Mouse (Mus musculus) lung, embryonic 15.5 days (tissue): Measurements from ENCODE around the gene Enpp6. TPM values are rescaled to one million over a fixed set of nuclear protein-coding genes. Genes with fewer than 3 reads are reported as not detected.
A peak's percentile ranks its signal among the peaks of the same experiment; 100 is the strongest.
"Not testable (repeated sequence)": the region's sequence is repeated elsewhere in the genome, so short reads cannot be mapped to it uniquely, and the experiment has no call there.

Source experiments
- ATAC-seq: fragments of 200-750 bp; cut with Nextera tagmentation; 2 replicates; pipeline ENCODE4 v1.8.0; 2017; ENCODE audit warnings: moderate number of reproducible peaks, borderline replicate concordance; ENCODE audit not compliant: low FRiP score, low TSS enrichment; ENCODE audit errors: extremely low read depth
- H3K27ac ChIP-seq: fragments of 300-500 bp; sonication (generic); 2 replicates; pipeline ENCODE4 v1.5.1; 2015; ENCODE audit warnings: moderate library complexity, mild to moderate bottlenecking, inconsistent platforms
- H3K27me3 ChIP-seq: fragments of 300-500 bp; sonication (generic); 2 replicates; pipeline ENCODE4 v1.6.1; 2015; ENCODE audit warnings: inconsistent platforms
- H3K36me3 ChIP-seq: fragments of 300-500 bp; sonication (generic); 2 replicates; pipeline ENCODE4 v1.6.1; 2015; ENCODE audit warnings: inconsistent platforms
- H3K4me1 ChIP-seq: fragments of 300-500 bp; sonication (generic); 2 replicates; pipeline ENCODE4 v1.6.1; 2015; ENCODE audit warnings: inconsistent platforms
- H3K4me2 ChIP-seq: fragments of 300-500 bp; sonication (generic); 2 replicates; pipeline ENCODE4 v1.6.1; 2015; ENCODE audit warnings: inconsistent platforms, mild to moderate bottlenecking, moderate library complexity
- H3K4me3 ChIP-seq: fragments of 300-500 bp; sonication (generic); 2 replicates; pipeline ENCODE4 v1.5.1; 2015; ENCODE audit warnings: mild to moderate bottlenecking, inconsistent platforms
- H3K9ac ChIP-seq: fragments of 300-500 bp; sonication (generic); 2 replicates; pipeline ENCODE4 v1.6.1; 2015; ENCODE audit warnings: inconsistent platforms
- H3K9me3 ChIP-seq: fragments of 300-500 bp; sonication (generic); 2 replicates; pipeline ENCODE4 v1.6.1; 2016; ENCODE audit warnings: inconsistent platforms
- WGBS: fragments of 180-500 bp; shearing (Covaris S2); methylation state at CpG from one replicate; pipeline ENCODE4 v1.1.7; 2015; 5-methylcytosine and 5-hydroxymethylcytosine counted together
- polyA plus RNA-seq: library from polyadenylated mRNA; unstranded; fragments of >200 nt; fragmentation: Nextera tagmentation; extraction: Ambion mirVana; gene quantifications from 2 replicates; pipeline ENCODE4 v1.2.1, GENCODE M21; 2015

The Enpp6 gene
- polyA plus RNA-seq, 1 experiment from 2014 or later = 0.47 TPM

- 79% methylated on average over 13 of the region's 13 CpGs for WGBS
- no peaks in the 10 kb centered on the region for H3K4me1 ChIP-seq
- no peaks in the 10 kb centered on the region for H3K9me3 ChIP-seq
- H3K36me3 ChIP-seq = no peaks in the 10 kb centered on the region
- H3K4me3 ChIP-seq = no peak overlapping the region
- no peak overlapping the region for H3K4me2 ChIP-seq
- ATAC-seq = no peak
- no peak overlapping the region for H3K27ac ChIP-seq
- H3K27me3 ChIP-seq = no peaks in the 10 kb centered on the region
- H3K9ac ChIP-seq = no peak overlapping the region
Observed at GRCm38 (mm10) chr8:47008220-47008773, 21.6 kb downstream of the Enpp6 start.

GRCm38 (mm10) chr8:47016268-47016946, 29.7 kb downstream of the Enpp6 start:
- no peak overlapping the region for H3K27ac ChIP-seq
- no peaks in the 10 kb centered on the region for H3K9me3 ChIP-seq
- no peaks in the 10 kb centered on the region for H3K36me3 ChIP-seq
- H3K4me1 ChIP-seq = peaks cover 4% of the 10 kb centered on the region; the same call in 1 of the 2 replicates
- ATAC-seq = no peak
- no peak overlapping the region for H3K4me2 ChIP-seq
- WGBS = 34% methylated on average over 13 of the region's 13 CpGs
- H3K9ac ChIP-seq = no peak overlapping the region
- H3K4me3 ChIP-seq = no peak overlapping the region
- H3K27me3 ChIP-seq = peaks cover 26% of the 10 kb centered on the region

GRCm38 (mm10) chr8:47021135-47021555, 34.5 kb downstream of the Enpp6 start:
- H3K27ac ChIP-seq = no peak overlapping the region

GRCm38 (mm10) chr8:47024612-47025011, 37.9 kb downstream of the Enpp6 start:
- 63% methylated on average over 4 of the region's 4 CpGs for WGBS
- ATAC-seq = no peak

More at GRCm38 (mm10) chr8:47021135-47021555, 34.5 kb downstream of the Enpp6 start:
- Histone ChIP-seq H3K27me3 (peaks cover 19% of the 10 kb centered on the region; the same call in 1 of the 2 replicates), H3K9me3 (no peaks in the 10 kb centered on the region), H3K36me3 (no peaks in the 10 kb centered on the region), H3K4me2 (no peak overlapping the region), H3K9ac (no peak overlapping the region), H3K4me1 (peaks cover 5% of the 10 kb centered on the region; the same call in 1 of the 2 replicates), H3K4me3 (no peak overlapping the region)
- peak; percentile 76 for ATAC-seq
- WGBS = 31% methylated on average over 8 of the region's 8 CpGs

GRCm38 (mm10) chr8:47026841-47027490, 40.3 kb downstream of the Enpp6 start:
- no peak overlapping the region for H3K4me3 ChIP-seq

More at GRCm38 (mm10) chr8:47024612-47025011, 37.9 kb downstream of the Enpp6 start:
- H3K9ac ChIP-seq = no peak overlapping the region
- no peak overlapping the region for H3K4me3 ChIP-seq
- no peaks in the 10 kb centered on the region for H3K9me3 ChIP-seq
- H3K27me3 ChIP-seq = peaks cover 15% of the 10 kb centered on the region; the same call in 1 of the 2 replicates
- no peak overlapping the region for H3K27ac ChIP-seq
- H3K36me3 ChIP-seq = no peaks in the 10 kb centered on the region
- H3K4me1 ChIP-seq = peaks cover 5% of the 10 kb centered on the region; the same call in 1 of the 2 replicates
- no peak overlapping the region for H3K4me2 ChIP-seq

GRCm38 (mm10) chr8:47028474-47028873, 41.8 kb downstream of the Enpp6 start:
- Histone ChIP-seq H3K9me3 (no peaks in the 10 kb centered on the region), H3K4me1 (no peaks in the 10 kb centered on the region), H3K4me3 (no peak overlapping the region), H3K27me3 (peaks cover 2% of the 10 kb centered on the region; the same call in 1 of the 2 replicates), H3K4me2 (no peak overlapping the region), H3K9ac (no peak overlapping the region), H3K27ac (no peak overlapping the region), H3K36me3 (no peaks in the 10 kb centered on the region)
- ATAC-seq = no peak
- WGBS = 76% methylated on average over 6 of the region's 6 CpGs

More at GRCm38 (mm10) chr8:47026841-47027490, 40.3 kb downstream of the Enpp6 start:
- Histone ChIP-seq H3K27me3 (peaks cover 12% of the 10 kb centered on the region; the same call in 1 of the 2 replicates), H3K9ac (no peak overlapping the region), H3K27ac (no peak overlapping the region), H3K4me2 (no peak overlapping the region), H3K36me3 (no peaks in the 10 kb centered on the region), H3K4me1 (no peaks in the 10 kb centered on the region), H3K9me3 (no peaks in the 10 kb centered on the region)
- WGBS = 71% methylated on average over 10 of the region's 10 CpGs
- no peak for ATAC-seq

- no peaks in the 10 kb centered on the region for H3K27me3 ChIP-seq
- H3K36me3 ChIP-seq = no peaks in the 10 kb centered on the region
- no peak overlapping the region for H3K4me3 ChIP-seq
- no peaks in the 10 kb centered on the region for H3K9me3 ChIP-seq
- WGBS = 93% methylated on average over 19 of the region's 19 CpGs
- no peaks in the 10 kb centered on the region for H3K4me1 ChIP-seq
- no peak overlapping the region for H3K27ac ChIP-seq
- no peak overlapping the region for H3K9ac ChIP-seq
- no peak for ATAC-seq
- H3K4me2 ChIP-seq = no peak overlapping the region
Observed at GRCm38 (mm10) chr8:47030321-47030720, 43.6 kb downstream of the Enpp6 start.

- Histone ChIP-seq H3K4me2 (no peak overlapping the region), H3K4me3 (no peak overlapping the region), H3K27me3 (no peaks in the 10 kb centered on the region), H3K9me3 (no peaks in the 10 kb centered on the region), H3K4me1 (no peaks in the 10 kb centered on the region), H3K9ac (no peak overlapping the region), H3K27ac (no peak overlapping the region), H3K36me3 (no peaks in the 10 kb centered on the region)
- ATAC-seq = no peak
- WGBS = 69% methylated on average over 7 of the region's 7 CpGs
Observed at GRCm38 (mm10) chr8:47032081-47032480, 45.4 kb downstream of the Enpp6 start.

- 68% methylated on average over 4 of the region's 4 CpGs for WGBS
- no peaks in the 10 kb centered on the region for H3K9me3 ChIP-seq
- no peak overlapping the region for H3K4me2 ChIP-seq
- no peak overlapping the region for H3K4me3 ChIP-seq
- H3K27ac ChIP-seq = no peak overlapping the region
- H3K9ac ChIP-seq = no peak overlapping the region
- H3K27me3 ChIP-seq = no peaks in the 10 kb centered on the region
- no peaks in the 10 kb centered on the region for H3K36me3 ChIP-seq
- no peak for ATAC-seq
- no peaks in the 10 kb centered on the region for H3K4me1 ChIP-seq
Observed at GRCm38 (mm10) chr8:47033976-47034375, 47.3 kb downstream of the Enpp6 start.

GRCm38 (mm10) chr8:47036501-47036900, 49.8 kb downstream of the Enpp6 start:
- Histone ChIP-seq H3K27me3 (no peaks in the 10 kb centered on the region), H3K4me3 (no peak overlapping the region), H3K27ac (no peak overlapping the region), H3K9ac (no peak overlapping the region), H3K4me1 (no peaks in the 10 kb centered on the region), H3K36me3 (no peaks in the 10 kb centered on the region), H3K9me3 (no peaks in the 10 kb centered on the region; the same call in 1 of the 2 replicates), H3K4me2 (no peak overlapping the region)
- 78% methylated on average over 8 of the region's 8 CpGs for WGBS
- ATAC-seq = no peak

- H3K9ac ChIP-seq = no peak overlapping the region
- no peak for ATAC-seq
- no peak overlapping the region for H3K4me3 ChIP-seq
- no peaks in the 10 kb centered on the region for H3K27me3 ChIP-seq
- no peaks in the 10 kb centered on the region for H3K4me1 ChIP-seq
- no peaks in the 10 kb centered on the region for H3K36me3 ChIP-seq
- H3K27ac ChIP-seq = no peak overlapping the region
- H3K4me2 ChIP-seq = no peak overlapping the region
- WGBS = 64% methylated on average over 5 of the region's 5 CpGs
- no peaks in the 10 kb centered on the region; the same call in 1 of the 2 replicates for H3K9me3 ChIP-seq
Observed at GRCm38 (mm10) chr8:47037405-47037804, 50.7 kb downstream of the Enpp6 start.

- H3K4me2 ChIP-seq, H3K4me1 ChIP-seq, H3K4me3 ChIP-seq, H3K27me3 ChIP-seq, H3K27ac ChIP-seq, H3K9me3 ChIP-seq, ATAC-seq, H3K36me3 ChIP-seq, H3K9ac ChIP-seq: not testable (repeated sequence)
- WGBS = 84% methylated on average over 4 of the region's 4 CpGs
Observed at GRCm38 (mm10) chr8:47040215-47040614, 53.5 kb downstream of the Enpp6 start.
